Mouse (Mus musculus) layer of hippocampus, postnatal 10 days (tissue): ENCODE results near the gene Zg16. TPM values are rescaled to one million over a fixed set of nuclear protein-coding genes. Genes with fewer than 3 reads are reported as not detected.
"Not testable (repeated sequence)": the region's sequence is repeated elsewhere in the genome, so short reads cannot be mapped to it uniquely, and the experiment has no call there.

ENCODE experiments used
- DNase-seq, 2 experiments: peaks; one replicate each; pipeline ENCODE4 v3.0.0; 2021; ENCODE audit warnings: low spot score in 2 of 2
- total RNA-seq, 2 experiments: library from RNA; stranded (reverse); gene quantifications; 2 replicates each; pipeline ENCODE4 v1.2.3; 2021

The Zg16 gene
- total RNA-seq, 2 experiments from 2014 or later, result not detected

DNA sequence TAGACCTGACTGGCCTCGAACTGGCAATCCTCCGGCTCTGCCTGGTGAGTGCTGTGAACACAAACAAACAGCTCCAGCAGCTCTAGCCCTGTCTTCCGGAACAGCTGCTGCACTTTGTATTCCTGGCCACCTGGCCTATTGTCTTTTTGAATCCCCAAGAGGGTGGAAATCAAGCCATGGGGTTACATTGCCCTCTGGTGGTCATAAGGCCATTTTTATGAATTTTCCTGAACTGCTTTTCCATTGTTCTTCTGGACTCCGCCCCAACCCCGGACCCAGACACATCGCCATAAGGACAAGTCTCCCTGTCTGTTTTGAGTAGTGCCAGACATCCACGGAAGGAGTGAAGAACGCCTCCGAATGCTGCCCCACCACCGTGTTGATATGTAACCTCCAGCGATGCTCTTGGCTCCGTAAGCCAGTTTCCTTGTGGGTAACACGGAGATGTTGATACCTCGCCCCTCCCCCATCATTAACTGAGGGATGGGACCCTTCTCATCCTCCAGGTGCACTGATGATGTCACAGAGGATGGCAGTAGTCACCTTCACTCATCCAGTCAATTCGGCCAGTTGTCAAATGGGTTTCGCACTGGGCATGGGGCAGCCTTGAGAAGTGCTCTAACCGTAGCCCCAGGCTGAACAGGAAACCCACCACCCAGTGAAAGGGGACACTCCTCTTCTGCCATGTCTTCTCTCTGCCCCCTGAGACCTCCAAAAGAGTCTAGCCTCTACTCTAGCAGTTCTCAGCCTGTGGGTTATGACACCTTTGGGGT is 17.6 kb upstream of the Zg16 start:
- peak; percentile 79 to 83 for DNase-seq

DNA sequence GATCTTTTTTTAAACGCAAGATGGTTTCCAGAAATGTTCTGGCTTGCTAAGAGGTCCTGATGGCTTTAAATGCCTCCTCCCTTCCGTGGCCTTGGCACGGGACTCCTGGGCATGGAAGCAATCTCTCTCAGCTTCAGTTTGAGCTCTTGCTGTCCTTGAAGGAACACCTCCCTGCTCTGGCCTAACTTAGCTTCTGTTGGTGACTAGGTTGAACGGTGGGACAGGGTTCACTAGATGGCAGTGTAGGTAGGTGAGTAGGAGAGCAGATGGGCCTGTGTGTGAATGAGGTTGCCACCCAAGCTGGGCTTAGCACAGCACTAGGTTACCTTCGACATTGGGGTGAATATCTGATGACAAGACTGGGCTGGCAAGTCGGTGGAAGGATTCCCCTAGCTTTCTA is 16.8 kb upstream of the Zg16 start:
- DNase-seq, result no peak

DNA sequence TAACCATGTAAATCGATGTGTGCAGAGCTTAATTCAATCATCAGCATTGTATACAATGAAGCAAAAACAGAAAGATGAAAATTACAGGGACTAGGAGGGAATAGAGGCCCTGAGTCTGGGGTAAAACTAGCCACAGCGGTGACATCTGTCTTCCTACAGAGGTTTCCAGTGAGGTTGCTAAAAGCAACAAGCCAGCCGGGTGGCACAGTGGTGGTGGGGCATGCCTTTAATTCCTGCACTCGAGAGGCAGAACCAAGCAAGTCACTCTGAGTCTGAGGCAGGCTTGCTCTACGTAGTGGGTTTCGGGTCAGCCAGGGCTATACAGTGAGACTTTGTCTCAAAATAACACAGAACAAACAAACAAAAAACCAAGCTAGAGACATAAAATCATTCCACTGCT is 15.0 kb upstream of the Zg16 start:
- DNase-seq, result no peak

DNA sequence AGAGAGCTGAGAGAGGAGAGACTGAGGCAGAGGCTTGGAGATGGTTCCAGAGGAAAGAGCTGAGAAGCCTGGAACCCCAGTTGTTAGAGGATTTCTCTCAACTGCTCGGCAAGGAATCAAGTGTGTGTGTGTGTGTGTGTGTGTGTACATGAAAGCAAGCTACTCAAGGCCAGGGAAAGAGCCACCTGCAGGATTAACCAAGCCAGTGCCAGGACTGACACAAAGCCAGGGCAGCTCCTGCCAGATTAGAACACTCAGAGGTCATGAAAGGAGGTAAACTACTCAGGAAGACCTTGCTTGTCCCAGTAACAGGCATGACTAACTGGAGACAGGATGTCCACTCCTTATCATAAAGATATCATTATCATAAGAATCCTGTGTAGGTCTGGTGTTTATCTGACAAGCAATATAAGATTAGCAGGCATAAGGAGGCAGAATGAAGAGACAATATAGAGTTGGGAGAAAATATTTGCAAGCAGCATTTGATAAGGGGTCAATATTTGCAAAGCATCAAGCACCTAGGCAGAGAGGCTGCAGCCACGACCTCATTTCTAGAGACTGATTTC is 14.4 kb upstream of the Zg16 start:
- DNase-seq, result no peak

DNA sequence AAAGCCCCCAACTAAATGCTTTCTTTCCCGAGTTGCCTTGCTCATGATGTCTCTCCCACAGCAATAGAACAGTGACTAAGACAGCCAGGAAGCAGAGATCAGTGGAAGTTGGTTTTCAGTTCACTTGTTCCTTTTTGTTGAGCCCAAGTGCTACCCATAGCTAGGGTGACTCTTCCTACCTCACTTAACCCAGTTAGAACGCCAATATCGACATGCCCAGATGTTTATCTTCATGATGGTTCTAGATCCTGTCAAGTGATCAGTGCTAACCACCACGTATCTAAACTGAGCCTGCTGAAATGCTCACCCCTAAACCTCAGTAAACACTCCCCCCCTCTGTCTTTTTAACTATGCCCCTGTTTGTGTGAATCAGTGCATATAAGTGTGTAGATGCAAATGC is 12.4 kb upstream of the Zg16 start:
- DNase-seq, result no peak

DNA sequence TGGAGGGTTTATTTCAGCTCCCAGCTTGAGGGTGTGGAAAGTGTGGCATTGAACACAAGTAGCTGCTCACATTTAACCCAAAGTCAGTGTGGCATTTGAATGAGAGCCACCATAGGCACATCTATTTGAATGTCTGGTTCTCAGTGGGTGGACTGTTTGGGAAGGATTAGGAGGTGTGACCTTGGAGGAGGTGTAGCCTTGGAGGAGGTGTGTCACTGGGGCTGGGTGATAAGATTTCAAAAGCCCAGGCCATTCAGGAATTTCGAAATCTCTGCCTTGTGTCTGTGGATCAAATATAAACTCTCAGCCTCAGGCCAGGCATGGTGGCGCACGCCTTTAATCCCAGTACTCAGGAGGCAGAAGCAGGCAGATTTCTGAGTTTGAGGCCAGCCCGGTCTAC is 11.8 kb upstream of the Zg16 start:
- no peak for DNase-seq

DNA sequence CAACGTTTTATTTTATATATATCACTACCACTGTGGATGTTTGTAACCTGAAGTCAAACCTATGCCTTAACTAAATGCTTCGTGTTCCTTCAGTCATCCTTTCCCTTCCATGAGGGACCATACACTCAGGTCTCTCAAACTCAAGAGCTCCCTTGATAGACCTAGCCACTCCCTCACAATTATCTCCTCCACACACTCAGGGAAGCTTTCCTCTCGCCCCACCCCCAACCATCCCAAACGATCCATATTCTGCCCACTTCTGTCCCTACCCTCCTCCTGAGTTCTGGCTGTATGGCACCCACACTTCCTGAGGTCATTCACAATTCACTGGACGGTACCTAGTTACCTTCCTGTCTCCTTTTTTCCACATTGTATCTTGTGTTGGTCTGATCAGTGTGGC is 11.4 kb upstream of the Zg16 start:
- no peak for DNase-seq

DNA sequence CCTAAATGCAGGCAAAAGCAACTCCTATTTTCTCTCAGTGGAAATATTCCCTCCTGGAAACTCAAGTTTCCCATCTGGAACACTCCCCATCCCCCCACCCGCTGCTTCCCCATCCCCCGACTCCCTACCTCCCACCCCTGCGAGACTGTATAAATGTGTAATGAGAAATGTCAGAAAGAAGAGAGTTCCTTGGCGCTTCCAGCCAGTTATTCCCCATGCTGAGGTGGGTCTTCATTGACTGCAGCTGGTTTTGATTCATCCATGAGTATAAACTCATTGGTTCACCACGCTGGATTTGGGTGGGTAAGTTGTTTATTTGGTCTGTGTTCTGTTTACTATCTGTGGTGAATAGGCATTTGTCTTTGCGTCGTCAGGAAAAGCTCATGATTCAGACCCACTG is 9.3 kb upstream of the Zg16 start:
- no peak for DNase-seq

DNA sequence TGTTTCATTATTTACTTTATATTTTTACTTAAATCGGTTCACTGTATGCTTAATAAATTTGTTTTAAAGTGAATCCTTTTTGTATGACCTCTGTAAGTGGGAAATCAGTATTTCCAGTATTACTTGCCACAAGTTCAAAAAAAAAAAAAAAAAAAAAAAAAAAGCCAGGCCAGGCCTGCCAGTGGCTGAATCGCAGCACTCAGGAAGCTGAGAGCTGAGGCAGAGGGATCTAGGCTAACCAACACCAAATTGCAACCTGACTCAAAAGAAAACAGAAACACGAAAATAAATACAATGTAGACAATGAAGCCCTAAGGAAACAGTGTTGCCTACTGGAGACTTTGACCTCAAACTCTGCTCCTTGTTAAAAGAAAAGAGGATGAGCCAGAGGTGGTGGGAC is 6.8 kb upstream of the Zg16 start:
- DNase-seq, result no peak

DNA sequence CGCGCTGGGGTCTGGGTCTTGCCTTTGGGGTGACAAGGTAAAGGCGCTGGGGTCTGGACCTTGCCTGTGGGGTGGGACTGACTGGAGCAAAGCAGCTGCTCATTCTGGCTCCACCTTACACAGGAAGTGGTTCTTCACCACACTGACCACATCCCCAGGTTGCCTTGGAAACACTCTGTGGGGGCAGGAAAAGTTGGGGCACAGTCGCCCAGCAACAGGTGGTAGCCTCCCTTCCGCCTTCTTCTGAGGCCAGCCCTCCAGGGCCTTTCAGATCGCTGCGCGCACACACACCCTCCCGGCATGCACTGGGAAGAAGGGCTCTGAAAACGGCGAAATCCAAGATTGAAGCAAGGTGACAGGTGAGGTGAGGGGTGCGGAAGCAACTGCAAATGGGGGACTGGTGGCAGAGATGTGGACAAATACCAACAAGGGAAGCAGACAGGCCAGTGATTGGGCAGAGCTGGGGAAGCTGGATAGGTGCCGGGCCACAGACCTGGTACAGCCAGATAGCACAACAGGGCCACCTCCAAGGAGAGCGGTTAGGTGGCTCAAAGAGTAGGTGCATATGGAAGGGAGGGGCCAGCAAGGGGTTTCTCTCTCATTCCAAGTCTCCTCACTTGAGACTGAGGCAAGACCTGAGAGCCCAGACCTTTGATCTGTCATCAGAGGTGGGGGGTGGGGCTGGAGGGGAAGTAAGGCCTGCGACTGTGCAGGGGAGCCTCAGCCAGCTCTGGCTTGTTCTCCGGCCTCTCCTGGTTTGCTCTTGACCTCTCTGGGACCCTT is 4.2 kb upstream of the Zg16 start, which contains the start of gene AI467606:
AI467606 (plus strand) TSS at position 246 of the 783 bp plus-strand sequence.
- no peak for DNase-seq

DNA sequence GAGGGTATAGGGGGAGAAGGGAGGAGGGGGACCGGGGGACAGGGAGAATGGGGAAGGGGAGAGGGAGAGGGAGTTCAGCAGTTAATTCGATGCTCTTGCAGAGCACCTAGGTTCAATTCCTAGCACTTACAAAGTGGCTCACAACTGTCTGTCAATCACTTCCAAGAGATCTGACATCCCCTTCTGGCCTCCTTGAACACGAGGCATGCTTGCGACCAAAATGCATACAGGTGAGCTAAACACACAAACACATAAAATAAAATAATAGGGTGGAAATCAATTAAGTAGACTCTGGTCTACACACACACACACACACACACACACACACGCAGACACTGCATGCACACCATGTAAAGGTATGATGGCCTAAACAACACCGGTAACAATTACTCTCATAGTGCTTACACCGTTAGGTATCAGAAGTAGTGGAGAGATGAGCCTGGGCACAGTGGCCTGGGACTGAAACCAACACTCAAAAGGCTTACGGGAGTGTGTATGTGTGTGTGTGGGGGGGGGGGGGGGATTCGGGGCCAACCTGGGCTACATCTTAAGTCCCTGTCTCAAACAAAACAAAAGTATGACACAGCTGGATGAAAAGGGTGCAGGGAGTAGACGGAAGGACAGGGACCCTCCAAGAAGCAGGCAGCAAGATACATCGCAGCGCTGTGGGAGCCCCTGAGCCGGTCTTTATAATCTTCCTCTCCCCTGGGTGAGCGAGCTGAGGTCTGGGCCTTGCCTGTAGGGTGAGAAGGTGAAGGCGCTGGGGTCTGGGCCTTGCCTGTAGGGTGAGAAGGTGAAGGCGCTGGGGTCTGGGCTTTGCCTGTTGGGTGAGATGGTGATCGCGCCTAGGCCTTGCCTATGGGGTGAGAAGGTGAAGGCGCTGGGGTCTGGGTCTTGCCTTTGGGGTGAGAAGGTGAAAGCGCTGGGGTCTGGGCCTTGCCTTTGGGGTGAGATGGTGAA is 3.3 kb upstream of the Zg16 start:
- DNase-seq, result no peak

DNA sequence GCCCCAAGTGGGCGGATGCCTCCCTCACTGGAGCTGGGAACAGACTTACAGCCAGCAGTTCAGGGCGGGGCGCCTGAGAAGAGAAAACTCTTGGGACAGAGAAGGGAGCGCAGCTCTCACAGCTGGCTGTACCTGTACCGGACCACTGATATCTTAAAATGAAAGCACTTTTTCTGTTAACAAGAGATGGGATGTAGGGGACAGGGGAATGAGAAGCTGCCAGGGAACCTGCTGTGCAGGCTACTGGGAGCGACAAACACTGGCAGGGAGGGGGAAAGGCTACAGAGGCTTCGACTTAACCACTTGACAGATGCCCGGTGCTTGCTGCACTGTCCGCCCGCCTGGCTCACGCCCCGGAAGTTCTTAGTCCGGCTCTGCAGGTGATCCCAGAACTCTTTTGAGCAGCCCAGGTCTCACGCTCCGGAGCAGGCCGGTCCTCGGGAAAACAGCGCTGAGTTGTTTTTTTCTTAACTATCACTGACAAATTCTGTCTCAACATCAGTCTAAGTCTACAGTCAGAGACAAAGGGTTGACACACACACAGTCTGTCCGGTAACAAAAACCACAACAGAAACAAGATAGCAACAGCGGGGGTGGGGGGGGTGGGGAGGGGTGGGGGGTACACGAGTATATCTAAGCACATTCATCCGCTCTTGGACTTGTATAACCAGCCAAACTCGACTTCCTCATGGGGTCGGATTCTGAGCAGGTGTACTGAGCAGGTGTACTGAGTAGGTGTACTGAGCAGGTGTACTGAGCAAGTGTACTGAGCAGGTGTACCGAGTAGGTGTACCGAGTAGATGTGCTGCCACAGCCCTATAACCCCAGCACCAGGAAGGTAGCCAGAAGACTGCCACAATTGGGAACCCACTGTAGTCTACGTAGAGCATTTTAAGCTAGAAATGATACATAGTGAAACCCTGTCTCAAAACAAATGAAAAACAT is 2.0 kb upstream of the Zg16 start:
- DNase-seq, result no peak

DNA sequence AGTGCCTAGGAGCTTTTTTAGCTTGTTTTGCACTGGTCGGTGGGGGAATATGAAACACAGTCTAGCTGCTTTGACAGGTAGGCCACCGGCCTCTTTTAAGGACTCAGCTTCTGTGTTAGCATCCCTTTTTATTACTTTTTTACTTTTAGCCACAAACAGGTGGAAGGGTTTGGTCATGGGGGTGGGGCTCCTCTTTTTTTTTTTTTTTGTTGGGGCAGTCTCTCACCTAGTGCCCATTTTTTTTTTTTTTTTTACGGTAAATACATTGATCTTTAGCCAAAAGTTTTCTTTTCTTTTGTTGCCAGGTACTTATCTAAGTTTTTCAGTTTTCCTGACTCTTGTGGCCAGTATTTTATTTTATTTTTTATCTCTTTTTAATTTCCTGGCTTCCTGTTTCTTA is 955 bp upstream of the Zg16 start:
- DNase-seq, result no peak

DNA sequence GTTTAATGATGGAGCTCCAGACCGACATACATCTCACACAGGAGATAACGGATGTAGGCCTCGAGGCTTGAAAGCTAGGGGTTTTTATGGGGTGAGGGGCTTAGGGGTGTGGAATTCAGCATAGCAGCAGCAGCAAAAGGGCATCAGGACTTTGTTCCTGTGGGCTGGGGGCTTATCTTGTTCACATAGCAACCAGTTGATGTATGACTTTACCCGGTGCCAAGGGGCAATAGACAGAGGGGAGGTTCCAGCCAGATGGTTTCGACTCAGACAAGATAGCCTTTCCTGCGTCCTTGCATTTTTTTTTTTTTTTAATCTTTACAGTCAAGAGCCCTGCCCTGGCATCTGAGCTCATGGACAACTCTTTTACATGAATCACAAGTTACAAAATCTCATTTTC is 1.4 kb downstream of the Zg16 start:
- not testable (repeated sequence) for DNase-seq

DNA sequence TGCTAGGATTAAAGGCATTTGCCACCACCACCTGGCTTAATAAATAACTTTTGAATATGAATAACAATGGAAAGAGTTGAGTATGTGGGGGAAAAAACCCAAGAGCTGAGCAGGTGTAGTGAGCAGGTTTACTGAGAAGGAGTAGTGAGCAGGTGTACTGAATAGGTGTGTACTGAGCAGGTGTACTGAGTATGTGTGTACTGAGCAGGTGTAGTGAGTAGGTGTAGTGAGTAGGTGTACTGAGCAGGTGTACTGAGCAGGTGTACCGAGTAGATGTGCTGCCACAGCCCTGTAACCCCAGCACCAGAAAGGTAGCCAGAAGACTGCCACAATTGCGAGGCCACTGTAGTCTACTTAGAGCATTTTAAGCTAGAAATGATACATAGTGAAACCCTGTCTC is 2.3 kb downstream of the Zg16 start:
- no peak for DNase-seq

DNA sequence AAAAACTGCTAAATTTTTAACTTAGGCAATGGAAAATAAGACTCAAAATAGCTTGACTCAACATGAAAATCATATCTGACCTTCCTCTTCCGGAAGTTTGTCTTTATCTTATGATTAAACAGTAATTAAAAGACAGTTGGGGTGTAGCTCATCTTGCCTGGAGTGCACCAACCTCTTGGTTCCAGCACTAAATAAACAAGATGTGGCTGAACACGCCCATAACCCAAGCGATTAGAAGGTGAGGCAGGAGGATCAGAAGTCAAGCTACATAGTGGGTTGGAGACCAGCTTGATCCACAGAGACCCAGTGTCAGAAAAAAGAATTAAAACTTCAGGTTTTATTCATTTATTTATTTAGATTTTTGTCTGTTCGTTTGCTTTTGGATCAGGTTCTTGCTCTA is 3.4 kb downstream of the Zg16 start:
- no peak for DNase-seq

DNA sequence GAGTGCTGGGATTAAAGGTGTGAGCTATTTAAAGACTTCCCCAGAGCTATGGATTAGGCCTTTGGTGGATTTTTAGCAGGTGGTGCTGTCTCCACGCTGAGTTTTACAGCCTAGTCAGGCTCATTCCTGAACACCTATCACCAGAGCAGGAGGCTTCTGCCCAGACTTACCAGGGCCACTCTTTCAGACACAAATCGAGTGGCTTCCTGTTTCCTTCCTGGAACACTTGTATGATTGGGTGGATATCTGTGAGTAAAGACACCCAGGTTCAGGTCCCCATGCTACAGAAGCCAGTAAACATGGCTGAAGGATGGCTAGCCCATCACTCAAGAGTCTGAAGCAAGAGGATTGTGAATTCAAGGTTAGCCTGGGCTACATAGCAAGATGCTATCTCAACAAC is 4.1 kb downstream of the Zg16 start:
- no peak for DNase-seq

DNA sequence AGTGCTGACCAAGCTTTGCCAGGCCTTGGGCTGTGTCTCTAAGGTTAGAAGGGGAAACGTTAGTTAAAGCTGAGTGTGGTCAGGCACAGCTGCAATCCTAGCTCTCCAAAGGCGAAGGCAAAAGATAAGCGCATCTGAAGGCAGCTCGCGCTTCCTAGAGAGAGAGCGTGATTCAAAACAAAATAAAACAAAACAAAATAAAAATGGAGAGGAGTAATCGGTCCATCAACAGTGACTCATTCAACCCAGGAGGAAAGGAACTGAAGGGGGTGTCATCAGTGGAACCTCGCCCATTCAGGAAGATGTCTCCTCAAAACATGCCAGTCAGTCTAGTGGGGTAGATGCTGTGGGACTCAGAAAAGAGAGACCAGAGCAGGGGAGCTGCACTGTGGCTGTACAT is 4.9 kb downstream of the Zg16 start:
- DNase-seq, result no peak

DNA sequence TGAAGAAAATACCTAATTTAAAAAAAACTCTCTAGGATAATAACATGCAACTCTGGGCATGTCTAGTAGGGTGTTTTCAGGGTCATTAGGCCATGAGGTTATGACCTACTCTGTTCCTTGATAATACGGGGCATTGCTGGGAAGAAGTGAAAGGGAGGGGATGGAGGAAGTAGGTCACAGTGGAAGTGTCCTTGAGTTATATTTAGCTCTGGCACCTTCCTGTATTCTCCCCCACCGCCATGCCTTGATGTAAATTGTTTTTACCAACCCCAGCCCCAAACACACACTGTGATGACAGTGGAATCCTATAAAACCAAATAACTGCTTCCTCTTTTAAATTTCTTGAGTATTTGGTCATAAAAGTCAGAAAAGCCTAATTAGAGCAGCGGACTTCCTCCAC is 7.1 kb downstream of the Zg16 start:
- no peak for DNase-seq

DNA sequence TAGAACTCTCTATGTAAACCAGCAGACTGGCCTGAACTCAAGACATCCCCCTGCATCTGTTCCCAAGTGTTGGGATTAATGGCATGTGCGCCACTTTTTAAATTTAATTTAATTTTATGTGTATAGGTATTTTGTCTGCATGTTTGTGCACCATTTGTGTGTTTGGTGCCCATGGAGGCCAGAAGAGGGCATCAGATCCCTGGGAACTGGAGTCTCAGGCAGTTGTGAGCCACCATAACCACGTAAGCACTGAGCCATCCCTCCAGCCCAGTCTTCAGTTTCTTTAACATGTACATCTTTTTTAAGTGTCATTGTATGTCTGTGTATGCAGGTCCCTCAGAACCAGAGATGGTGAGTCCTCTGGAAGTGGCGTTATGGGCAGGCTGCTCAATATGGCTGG is 9.4 kb downstream of the Zg16 start:
- DNase-seq, result no peak
